16 mouse cellular contexts compared by ENCODE assay signal in genomic region chr4:148108565-148109100, GRCm38 (mm10). TPM values are rescaled to one million over a fixed set of nuclear protein-coding genes. Genes with fewer than 3 reads are reported as not detected.
DNase-seq lines count a peak whose midpoint lies in the region; ATAC-seq and TF ChIP-seq lines count a peak whose summit lies in the region.
"Had no signal": no experiment of that assay in that cellular context is flagged by ENCODE, and none has a peak within 500 bp of the region (broad histone marks: within the 10 kb centered on the region; RNA-seq: fewer than 3 reads in every experiment).

No protein-coding gene starts in this region.

- no peak overlapping the region for H3K4me3 ChIP-seq in kidney, adult 2 months (ENCODE audit: insufficient read depth, low read depth, low read length)
- H3K4me3 ChIP-seq in MEL (ENCODE audit: control insufficient read depth in 1 of 2, insufficient read depth in 1 of 2, low read depth in 2 of 2, low read length in 2 of 2) = no peak overlapping the region
- no peak overlapping the region for H3K4me3 ChIP-seq in hindbrain, embryonic 12.5 days
- H3K4me3 ChIP-seq in liver, embryonic 14.5 days (ENCODE audit: insufficient read depth in 1 of 2, low read depth in 2 of 2, low read length in 2 of 2) = no peak overlapping the region
- H3K4me3 ChIP-seq: embryonic facial prominence, embryonic 12.5 days; heart, embryonic 12.5 days; limb, embryonic 15.5 days had no signal

- H3K27ac ChIP-seq in kidney, adult 2 months (ENCODE audit: insufficient read depth, low read depth, low read length) = no peak overlapping the region
- peak overlapping the region; percentile 24; the same call in 1 of the 2 replicates for H3K27ac ChIP-seq in MEL (ENCODE audit: control insufficient read depth, low read depth, low read length)
- peak overlapping the region; percentile 62 for H3K27ac ChIP-seq in hindbrain, embryonic 12.5 days
- H3K27ac ChIP-seq in liver, embryonic 14.5 days = no peak overlapping the region
- H3K27ac ChIP-seq: embryonic facial prominence, embryonic 12.5 days; limb, embryonic 15.5 days had no signal

- no peaks in the 10 kb centered on the region for H3K27me3 ChIP-seq in kidney, adult 2 months (replicated peaks; ENCODE audit: control insufficient read depth, insufficient read depth, low read length)
- no peaks in the 10 kb centered on the region for H3K27me3 ChIP-seq in MEL (ENCODE audit: control insufficient read depth in 1 of 2, insufficient read depth in 2 of 2, low read length in 2 of 2)
- no peaks in the 10 kb centered on the region for H3K27me3 ChIP-seq in hindbrain, embryonic 12.5 days
- no peaks in the 10 kb centered on the region for H3K27me3 ChIP-seq in liver, embryonic 14.5 days (ENCODE audit: control insufficient read depth, insufficient read depth, low read length)
- H3K27me3 ChIP-seq: embryonic facial prominence, embryonic 12.5 days; limb, embryonic 15.5 days had no signal

- 50% methylated on average over 7 of the region's 7 CpGs for WGBS in kidney, adult 2 months
- WGBS in hindbrain, embryonic 12.5 days = 63% methylated on average over 7 of the region's 7 CpGs
- WGBS in liver, embryonic 14.5 days (ENCODE audit: insufficient replicate concordance) = 16% methylated on average over 7 of the region's 7 CpGs

- H3K9me3 ChIP-seq in MEL (replicated peaks; ENCODE audit: insufficient read depth, low read length) = no peaks in the 10 kb centered on the region
- H3K9me3 ChIP-seq in hindbrain, embryonic 12.5 days (replicated peaks) = no peaks in the 10 kb centered on the region
- H3K9me3 ChIP-seq in liver, embryonic 14.5 days (ENCODE audit: control insufficient read depth, low read length) = no peaks in the 10 kb centered on the region
- H3K9me3 ChIP-seq: embryonic facial prominence, embryonic 12.5 days; G1E; heart, embryonic 12.5 days; limb, embryonic 15.5 days had no signal

- no peaks in the 10 kb centered on the region for H3K4me1 ChIP-seq in kidney, adult 2 months (ENCODE audit: control insufficient read depth, insufficient read depth, low read length)
- H3K4me1 ChIP-seq in MEL (ENCODE audit: control insufficient read depth in 1 of 2, insufficient read depth in 2 of 2, low read length in 2 of 2) = peaks cover 0 to 7% of the 10 kb centered on the region in 2 experiments; a peak in 1 of 4 replicates
- peaks cover 13% of the 10 kb centered on the region for H3K4me1 ChIP-seq in hindbrain, embryonic 12.5 days
- H3K4me1 ChIP-seq in liver, embryonic 14.5 days (replicated peaks; ENCODE audit: control insufficient read depth in 2 of 2, insufficient read depth in 2 of 2, low read length in 1 of 2) = no peaks in the 10 kb centered on the region

- peak; percentile 6 for DNase-seq in kidney, adult 2 months
- DNase-seq in kidney, postnatal 25 days = no peak
- no peak for DNase-seq in MEL (ENCODE audit: low read depth, low spot score)
- no peak for DNase-seq in liver, embryonic 14.5 days (ENCODE audit: low read depth in 3 of 3, low spot score in 3 of 3)
- no peak for DNase-seq in frontal cortex, postnatal 14 days (ENCODE audit: low spot score in 2 of 2)
- no peak for DNase-seq in left cerebral cortex, adult 8-10 months (ENCODE audit: low spot score in 2 of 2)
- DNase-seq: adrenal gland, adult 2 months; kidney, adult 11 months; spleen, adult 18-20 months; thymus, adult 18-20 months had no signal

- H3K9ac ChIP-seq in MEL (ENCODE audit: control insufficient read depth, low read depth, low read length, poor library complexity, severe bottlenecking) = no peak overlapping the region
- H3K9ac ChIP-seq in hindbrain, embryonic 12.5 days = no peak overlapping the region
- no peak overlapping the region for H3K9ac ChIP-seq in liver, embryonic 14.5 days (replicated peaks)
- H3K9ac ChIP-seq: embryonic facial prominence, embryonic 12.5 days; heart, embryonic 12.5 days had no signal

- no peak for TF ChIP-seq CTCF in kidney, adult 2 months (conservative IDR thresholded peaks at IDR 0.05; ENCODE audit: insufficient read depth, insufficient read length, low read depth, low read length)
- TF ChIP-seq CTCF in MEL (IDR thresholded peaks at IDR 0.05 in 2 of 3, conservative IDR thresholded peaks at IDR 0.05 in 1 of 3; ENCODE audit: control insufficient read depth in 1 of 3, insufficient read depth in 1 of 3, low read depth in 2 of 3, low read length in 3 of 3, poor library complexity in 1 of 3, severe bottlenecking in 1 of 3) = no peak
- no peak for TF ChIP-seq CTCF in liver, embryonic 14.5 days (IDR thresholded peaks at IDR 0.05; ENCODE audit: low read depth)

- no peak overlapping the region for H3K4me2 ChIP-seq in hindbrain, embryonic 12.5 days (replicated peaks)
- H3K4me2 ChIP-seq in liver, embryonic 14.5 days (ENCODE audit: low read depth) = no peak overlapping the region
- H3K4me2 ChIP-seq: embryonic facial prominence, embryonic 12.5 days; heart, embryonic 12.5 days had no signal

- TF ChIP-seq POLR2A in kidney, adult 2 months (IDR thresholded peaks at IDR 0.05; ENCODE audit: low read depth, low read length) = no peak
- TF ChIP-seq POLR2A in MEL (IDR thresholded peaks at IDR 0.05; ENCODE audit: control insufficient read depth in 1 of 2, insufficient read depth in 1 of 2, low read depth in 1 of 2, low read length in 2 of 2, poor library complexity in 1 of 2) = no peak

- TF ChIP-seq EP300 in MEL (IDR thresholded peaks at IDR 0.05; ENCODE audit: low read depth in 1 of 2, low read length in 2 of 2) = no peak
- no peak for TF ChIP-seq EP300 in liver, embryonic 14.5 days (IDR thresholded peaks at IDR 0.05; ENCODE audit: low read depth)

- no peaks in the 10 kb centered on the region for H3K79me2 ChIP-seq in MEL (ENCODE audit: control insufficient read depth, insufficient read depth, low read length, poor library complexity)

- no peak for TF ChIP-seq RAD21 in MEL (IDR thresholded peaks at IDR 0.05; ENCODE audit: low read depth, low read length)

- ATAC-seq in hindbrain, embryonic 12.5 days (ENCODE audit: low FRiP score) = no peak
- peak; percentile 41; the same call in 1 of the 2 replicates for ATAC-seq in liver, embryonic 14.5 days (ENCODE audit: insufficient read depth)

- H3K36me3 ChIP-seq in kidney, adult 2 months (ENCODE audit: control insufficient read depth, insufficient read depth, low read length) = no peaks in the 10 kb centered on the region
- H3K36me3 ChIP-seq in MEL (ENCODE audit: control insufficient read depth in 1 of 2, insufficient read depth in 2 of 2, low read length in 2 of 2) = no peaks in the 10 kb centered on the region; a peak in 1 of 4 replicates
- peaks cover 35% of the 10 kb centered on the region for H3K36me3 ChIP-seq in hindbrain, embryonic 12.5 days
- H3K36me3 ChIP-seq in liver, embryonic 14.5 days (replicated peaks; ENCODE audit: control insufficient read depth, insufficient read depth, low read depth) = no peaks in the 10 kb centered on the region
- H3K36me3 ChIP-seq: embryonic facial prominence, embryonic 12.5 days; G1E; heart, embryonic 12.5 days; limb, embryonic 15.5 days had no signal

RNA-seq across cellular contexts. Expression of gene Agtrap, which starts 20.8 kb away (rescaled TPM):
- 111 and 119 TPM in 2 replicates for polyA plus RNA-seq in kidney, adult 2 months (2012; rRNA removed)
- 5.0 and 6.4 TPM in 2 replicates for total RNA-seq in MEL (2012; rRNA removed)
- 10 to 100 TPM in 1 of 2 experiments, not detected in 1; 16.0 TPM for polyA plus RNA-seq in MEL (2012; ENCODE audit: insufficient read depth in 1 of 2, insufficient read length in 2 of 2, low read depth in 1 of 2, low replicate concordance in 2 of 2, missing spikeins in 1 of 2)
- 10.3 and 11.9 TPM in 2 replicates for polyA plus RNA-seq in hindbrain, embryonic 12.5 days (2016; fragmentation: Nextera tagmentation; extraction: Ambion mirVana)
- polyA plus RNA-seq in liver, embryonic 14.5 days (2012; rRNA removed) = 4.0 and 4.1 TPM in 2 replicates
- 8.2 and 9.9 TPM in 2 replicates for polyA plus RNA-seq in liver, embryonic 14.5 days (2014; fragmentation: Nextera tagmentation; extraction: Ambion mirVana)
- total RNA-seq in left cerebral cortex, adult 8-10 months (2022) = 10 to 100 TPM in 2 of 4 experiments, 1 to 10 TPM in 2; 9.1 to 13.5 (median 10.6) TPM

RNA-seq across cellular contexts. Expression of gene Mad2l2, which starts 21.6 kb away (rescaled TPM):
- polyA plus RNA-seq in kidney, adult 2 months (2012; rRNA removed) = 22.8 and 25.5 TPM in 2 replicates
- 28.4 and 28.6 TPM in 2 replicates for total RNA-seq in MEL (2012; rRNA removed)
- polyA plus RNA-seq in MEL (2012; ENCODE audit: insufficient read depth in 1 of 2, insufficient read length in 2 of 2, low read depth in 1 of 2, low replicate concordance in 2 of 2, missing spikeins in 1 of 2) = 10 to 100 TPM in 1 of 2 experiments, not detected in 1; 44.8 TPM
- 85.5 and 89.9 TPM in 2 replicates for polyA plus RNA-seq in hindbrain, embryonic 12.5 days (2016; fragmentation: Nextera tagmentation; extraction: Ambion mirVana)
- 7.5 and 9.4 TPM in 2 replicates for polyA plus RNA-seq in liver, embryonic 14.5 days (2012; rRNA removed)
- 17.7 and 19.1 TPM in 2 replicates for polyA plus RNA-seq in liver, embryonic 14.5 days (2014; fragmentation: Nextera tagmentation; extraction: Ambion mirVana)
- 10 to 100 TPM; 15.8 to 18.8 (median 16.4) TPM for total RNA-seq in left cerebral cortex, adult 8-10 months (2022)

RNA-seq across cellular contexts. Expression of gene Draxin, which starts 21.9 kb away (rescaled TPM):
- 0.03 and 0.11 TPM in 2 replicates for polyA plus RNA-seq in kidney, adult 2 months (2012; rRNA removed)
- total RNA-seq in MEL (2012; rRNA removed) = 0.03 and 0.08 TPM in 2 replicates
- under 1 TPM in 1 of 2 experiments, not detected in 1; 0.17 TPM for polyA plus RNA-seq in MEL (2012; ENCODE audit: insufficient read depth in 1 of 2, insufficient read length in 2 of 2, low read depth in 1 of 2, low replicate concordance in 2 of 2, missing spikeins in 1 of 2)
- 11.6 and 12.8 TPM in 2 replicates for polyA plus RNA-seq in hindbrain, embryonic 12.5 days (2016; fragmentation: Nextera tagmentation; extraction: Ambion mirVana)
- 0.16 and 0.22 TPM in 2 replicates for polyA plus RNA-seq in liver, embryonic 14.5 days (2012; rRNA removed)
- 0.04 and 0.05 TPM in 2 replicates for polyA plus RNA-seq in liver, embryonic 14.5 days (2014; fragmentation: Nextera tagmentation; extraction: Ambion mirVana)
- under 1 TPM; 0.23 to 0.38 (median 0.30) TPM for total RNA-seq in left cerebral cortex, adult 8-10 months (2022)
- total RNA-seq: megakaryocyte-erythroid progenitor cell, adult 5-6 weeks had no signal
- polyA plus RNA-seq: G1E had no signal

RNA-seq across cellular contexts. Expression of gene Fbxo6, which starts 43.3 kb away (rescaled TPM):
- polyA plus RNA-seq in kidney, adult 2 months (2012; rRNA removed) = 58.2 and 63.4 TPM in 2 replicates
- total RNA-seq in MEL (2012; rRNA removed) = 35.1 and 37.3 TPM in 2 replicates
- 10 to 100 TPM in 1 of 2 experiments, not detected in 1; 62.6 TPM for polyA plus RNA-seq in MEL (2012; ENCODE audit: insufficient read depth in 1 of 2, insufficient read length in 2 of 2, low read depth in 1 of 2, low replicate concordance in 2 of 2, missing spikeins in 1 of 2)
- 15.2 and 15.9 TPM in 2 replicates for polyA plus RNA-seq in hindbrain, embryonic 12.5 days (2016; fragmentation: Nextera tagmentation; extraction: Ambion mirVana)
- 7.4 and 7.5 TPM in 2 replicates for polyA plus RNA-seq in liver, embryonic 14.5 days (2012; rRNA removed)
- polyA plus RNA-seq in liver, embryonic 14.5 days (2014; fragmentation: Nextera tagmentation; extraction: Ambion mirVana) = 15.0 and 15.1 TPM in 2 replicates
- total RNA-seq in left cerebral cortex, adult 8-10 months (2022) = 10 to 100 TPM; 30.7 to 39.0 (median 36.2) TPM

RNA-seq across cellular contexts. Expression of gene Fbxo44, which starts 51.6 kb away (rescaled TPM):
- 29.8 and 45.7 TPM in 2 replicates for polyA plus RNA-seq in kidney, adult 2 months (2012; rRNA removed)
- 2.3 and 3.2 TPM in 2 replicates for total RNA-seq in MEL (2012; rRNA removed)
- polyA plus RNA-seq in MEL (2012; ENCODE audit: insufficient read depth in 1 of 2, insufficient read length in 2 of 2, low read depth in 1 of 2, low replicate concordance in 2 of 2, missing spikeins in 1 of 2) = 1 to 10 TPM in 1 of 2 experiments, not detected in 1; 6.2 TPM
- 77.6 and 80.6 TPM in 2 replicates for polyA plus RNA-seq in hindbrain, embryonic 12.5 days (2016; fragmentation: Nextera tagmentation; extraction: Ambion mirVana)
- 1.0 and 1.2 TPM in 2 replicates for polyA plus RNA-seq in liver, embryonic 14.5 days (2012; rRNA removed)
- 0.43 and 0.46 TPM in 2 replicates for polyA plus RNA-seq in liver, embryonic 14.5 days (2014; fragmentation: Nextera tagmentation; extraction: Ambion mirVana)
- total RNA-seq in left cerebral cortex, adult 8-10 months (2022) = 100 to 1,000 TPM; 142 to 153 (median 149) TPM

Comparison
In these comparisons a context has a peak if more than half of its experiments do, and no peak if none do; other contexts are left out.
1. H3K27ac ChIP-seq: peak in MEL (single experiment) and hindbrain, embryonic 12.5 days (single experiment); none in kidney, adult 2 months (single experiment) and liver, embryonic 14.5 days (single experiment).
2. RNA of gene Draxin, which starts 21.9 kb away (polyA plus RNA-seq): 11.6 to 12.8 TPM in hindbrain, embryonic 12.5 days; 0.17 TPM in MEL, 0.04 to 0.22 TPM in liver, embryonic 14.5 days and 0.03 to 0.11 TPM in kidney, adult 2 months; every median in the first group is over 10 times any median in the second.